Mouse (Mus musculus) cerebellum, adult 2 months (tissue): ENCODE results near the gene Pum3.

ENCODE experiments used
- CTCF ChIP-seq: fragments of 200-500 bp; IDR thresholded peaks from 2 replicates; pipeline ENCODE4 v1.5.1; 2011; ENCODE audit warnings: low read depth, mild to moderate bottlenecking, control low read depth, low read length, moderate library complexity, borderline replicate concordance; ENCODE audit not compliant: insufficient read depth
- POLR2A ChIP-seq: fragments of 200-500 bp; IDR thresholded peaks from 2 replicates; pipeline ENCODE4 v1.6.1; 2011; ENCODE audit warnings: low read length, control low read depth, borderline replicate concordance; ENCODE audit not compliant: insufficient read depth

GRCm38 (mm10) chr19:27370174-27370573 lies 59.5 kb downstream of the Pum3 start:
- TF ChIP-seq CTCF (no peak), POLR2A (no peak)
